Mouse (Mus musculus): Measurements from ENCODE around the gene Gm28047.

Gm28047 gene

DNA sequence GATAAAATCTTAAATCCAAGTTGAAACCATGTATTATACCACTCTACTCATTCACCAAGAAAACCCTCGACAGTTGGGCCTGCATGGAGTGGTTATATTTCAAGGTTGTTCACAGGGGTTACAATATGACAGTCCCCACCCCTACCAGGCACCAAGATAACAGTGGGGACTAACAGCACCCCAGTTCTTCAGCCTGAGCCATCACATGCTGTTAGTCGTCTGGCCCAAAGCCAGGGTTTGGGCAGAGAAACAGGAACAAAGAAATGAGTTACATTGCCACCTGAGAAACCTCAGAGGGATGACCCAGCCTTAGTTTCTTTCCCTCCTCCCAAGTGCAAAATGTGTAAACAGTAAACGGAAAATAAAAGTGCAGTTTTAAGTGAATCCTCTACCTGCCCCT lies 125.5 kb downstream of the Gm28047 start:
- DNase-seq (ENCODE audit: low spot score), result no peak

GRCm38 (mm10) chr15:102498322-102498721 lies 126.5 kb downstream of the Gm28047 start:
- no peak for DNase-seq (ENCODE audit: low spot score)

DNA sequence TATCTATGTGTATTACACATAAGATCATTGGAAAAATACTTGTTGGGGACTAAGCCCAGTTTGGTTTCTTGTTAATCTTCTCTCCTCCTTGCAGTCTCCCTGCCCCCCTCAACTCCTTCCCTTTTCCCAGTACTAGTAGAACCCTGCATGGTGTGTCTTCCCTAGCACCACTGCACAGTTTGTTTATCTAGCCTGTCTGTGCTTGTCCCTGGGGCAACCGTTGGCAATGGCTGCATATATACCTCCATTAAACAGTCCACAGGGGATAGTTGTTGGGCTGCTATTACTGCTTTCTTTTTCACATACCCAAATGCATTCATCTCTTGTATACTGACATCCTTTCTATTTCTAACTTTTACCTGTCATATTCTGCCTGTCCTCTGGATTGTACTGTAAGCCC lies 137.2 kb downstream of the Gm28047 start:
- DNase-seq (ENCODE audit: low spot score), result no peak

DNA sequence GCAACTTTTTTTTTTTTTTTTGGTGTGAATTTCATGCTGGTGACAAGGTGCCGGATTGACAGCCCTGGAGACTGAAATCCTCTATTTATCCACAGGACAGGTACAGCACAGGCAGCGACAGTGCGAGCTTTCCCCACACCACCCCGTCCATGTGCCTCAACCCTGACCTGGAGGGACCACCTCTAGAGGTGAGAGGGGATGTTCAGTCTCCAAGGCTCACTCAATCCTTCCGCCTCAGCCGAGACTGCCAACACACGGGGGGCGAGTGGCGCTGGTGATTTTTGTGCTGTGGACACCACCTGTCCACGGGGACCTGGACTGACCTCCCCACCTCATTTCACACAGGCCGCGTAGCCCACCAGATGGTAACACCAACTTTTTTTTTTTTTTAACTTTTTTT lies 139.0 kb downstream of the Gm28047 start:
- no peak for DNase-seq (ENCODE audit: low spot score)

GRCm38 (mm10) chr15:102483136-102483535 lies 141.7 kb downstream of the Gm28047 start:
- DNase-seq (ENCODE audit: low spot score), result no peak

DNA sequence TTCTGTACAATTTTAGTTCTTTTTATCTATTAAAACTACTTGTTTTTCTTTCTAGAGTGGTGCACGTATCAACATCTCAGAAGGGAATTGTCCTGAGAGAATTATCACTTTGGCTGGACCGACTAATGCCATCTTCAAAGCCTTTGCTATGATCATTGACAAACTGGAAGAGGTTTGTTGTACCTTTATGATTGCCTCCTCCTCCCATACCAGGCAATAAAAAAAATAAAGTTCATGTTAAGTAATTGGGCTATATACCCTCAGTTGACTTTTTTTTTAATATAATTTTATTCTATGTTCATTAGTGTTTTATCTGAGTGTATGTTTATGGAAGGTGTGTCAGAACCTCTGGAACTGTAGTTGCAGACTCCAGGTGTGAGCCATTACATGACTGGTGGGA lies 150.3 kb downstream of the Gm28047 start:
- no peak for DNase-seq (ENCODE audit: low spot score)

Measured in urinary bladder, postnatal 25 days (tissue).